Mouse (Mus musculus) frontal cortex, adult 2 months (tissue): Measurements from ENCODE around the gene Tbl2. TPM values are rescaled to one million over a fixed set of nuclear protein-coding genes. Genes with fewer than 3 reads are reported as not detected.

Experiments
- DNase-seq, 2 experiments: peaks; one replicate each; pipeline ENCODE4 v3.0.0; 2022; ENCODE audit warnings: low spot score in 1 of 2; ENCODE audit errors: extremely low spot score in 1 of 2
- polyA plus RNA-seq: library from polyadenylated mRNA; depleted of rRNA; stranded (reverse); fragments of >200 nt; gene quantifications from 2 replicates; pipeline ENCODE4 v1.2.3, GENCODE M21; 2012

The Tbl2 gene
- polyA plus RNA-seq, 1 experiment = 10.7 TPM

DNA sequence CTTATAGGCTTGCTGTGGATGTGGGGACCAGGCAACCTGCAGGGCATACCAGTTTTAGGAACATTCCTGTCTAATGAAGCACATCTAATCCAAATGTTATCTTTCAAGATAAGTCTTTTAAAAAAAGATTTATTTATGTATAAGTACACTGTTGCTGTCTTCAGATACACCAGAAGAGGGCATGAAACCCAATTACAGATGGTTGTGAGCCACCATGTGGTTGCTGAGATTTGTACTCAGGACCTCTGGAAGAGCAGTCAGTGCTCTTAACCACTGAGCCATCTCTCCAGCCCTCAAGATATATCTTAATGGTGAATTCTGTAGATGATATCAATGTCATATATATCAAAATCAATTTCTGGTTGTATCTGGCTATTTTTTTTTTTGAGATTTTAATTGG lies 3.5 kb upstream of the Tbl2 start:
- DNase-seq = no peak

DNA sequence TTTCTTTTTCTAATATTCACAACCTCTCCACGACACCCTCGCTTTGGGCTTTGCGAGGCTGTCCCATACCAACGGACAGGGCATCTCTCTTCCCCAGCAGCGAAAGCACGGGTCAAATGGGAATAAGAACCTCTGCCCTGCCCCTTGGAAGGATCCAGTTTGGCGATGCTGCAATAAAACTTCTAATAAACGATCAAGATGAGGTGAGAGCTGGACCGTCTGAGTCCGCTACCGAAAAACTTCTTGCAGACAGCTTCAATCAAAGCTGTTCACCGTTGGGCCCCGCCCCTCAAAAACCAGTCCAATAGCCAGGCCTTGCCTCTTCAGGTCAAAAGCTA lies 773 bp upstream of the Tbl2 start:
- no peak for DNase-seq

DNA sequence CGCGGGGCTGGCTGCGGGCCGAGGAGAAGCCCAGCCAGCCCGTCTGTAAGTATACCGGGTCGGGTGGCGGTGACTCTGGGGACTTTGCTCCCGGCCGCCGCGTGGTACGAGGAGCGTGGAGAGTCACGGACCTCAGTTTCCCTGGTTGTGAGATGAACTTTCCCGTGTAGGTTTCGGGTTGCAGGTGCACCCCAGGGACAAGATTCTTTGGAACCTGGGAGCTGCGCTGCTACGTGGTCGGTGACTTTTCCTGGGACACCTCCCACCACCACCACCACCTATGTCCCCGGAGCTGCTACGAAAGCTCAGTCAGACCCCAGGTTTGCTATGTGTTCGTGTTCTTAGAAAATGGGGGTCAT lies 342 bp downstream of the Tbl2 start:
- no peak for DNase-seq

DNA sequence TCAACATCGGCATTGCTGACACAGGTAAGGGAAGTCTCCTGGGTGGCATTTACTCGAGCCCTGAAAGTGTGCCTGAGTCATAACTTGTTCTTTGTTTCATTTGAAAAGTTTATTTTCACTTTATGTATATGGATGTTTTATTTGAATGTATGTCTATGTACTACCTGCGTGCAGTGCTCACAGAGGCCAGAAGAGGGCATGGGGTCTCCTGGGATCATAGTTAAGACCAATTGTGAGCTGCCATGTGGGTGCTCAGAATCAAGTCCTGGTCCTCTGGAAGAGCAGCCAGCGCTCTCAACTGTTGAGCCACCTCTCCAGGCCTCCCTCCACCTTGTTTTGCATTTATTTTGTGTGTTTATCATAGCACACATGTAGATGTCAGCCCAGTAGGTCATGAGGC lies 7.0 kb downstream of the Tbl2 start:
- DNase-seq = no peak

DNA sequence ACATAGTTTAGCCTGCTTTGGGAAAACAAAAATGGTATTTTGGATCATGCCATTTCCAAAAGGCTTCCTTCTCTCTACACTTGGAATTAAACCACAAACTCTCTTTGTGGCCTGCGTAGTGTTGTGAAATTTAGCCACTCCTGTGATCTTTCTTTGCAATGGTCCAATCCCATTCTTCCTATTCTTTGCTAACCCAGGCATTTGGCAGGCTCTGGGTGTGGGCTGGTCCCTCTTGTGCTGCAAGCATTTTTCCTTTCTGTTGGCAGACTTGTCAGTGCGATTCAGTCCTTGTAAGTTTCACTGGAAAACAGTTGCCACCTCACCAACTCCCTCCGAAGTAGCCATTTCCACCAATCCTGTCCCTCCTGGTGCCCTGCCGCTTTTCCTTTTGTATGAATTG lies 11.8 kb downstream of the Tbl2 start:
- peak in 1 of 2 experiments; percentile 62 for DNase-seq

DNA sequence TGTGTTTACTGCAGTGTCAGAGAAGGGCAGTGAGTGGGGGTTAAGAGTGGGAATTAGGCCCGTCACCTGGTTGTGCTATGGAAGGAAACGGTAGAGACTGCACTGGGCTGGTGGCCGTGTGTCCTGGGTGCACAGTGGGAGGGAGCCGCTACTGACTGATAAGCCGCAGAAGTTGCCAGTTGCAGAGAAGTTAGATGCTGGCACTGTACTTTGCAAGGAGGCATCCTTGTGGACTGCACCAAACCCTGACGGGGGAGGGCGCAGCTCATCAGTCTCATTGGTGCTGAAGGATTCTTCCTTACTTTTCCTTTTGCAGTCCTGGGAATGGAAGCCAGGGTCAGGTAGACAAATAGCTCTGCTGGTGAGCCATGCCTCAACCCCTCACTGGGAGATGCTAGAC lies 12.2 kb downstream of the Tbl2 start:
- DNase-seq = no peak

DNA sequence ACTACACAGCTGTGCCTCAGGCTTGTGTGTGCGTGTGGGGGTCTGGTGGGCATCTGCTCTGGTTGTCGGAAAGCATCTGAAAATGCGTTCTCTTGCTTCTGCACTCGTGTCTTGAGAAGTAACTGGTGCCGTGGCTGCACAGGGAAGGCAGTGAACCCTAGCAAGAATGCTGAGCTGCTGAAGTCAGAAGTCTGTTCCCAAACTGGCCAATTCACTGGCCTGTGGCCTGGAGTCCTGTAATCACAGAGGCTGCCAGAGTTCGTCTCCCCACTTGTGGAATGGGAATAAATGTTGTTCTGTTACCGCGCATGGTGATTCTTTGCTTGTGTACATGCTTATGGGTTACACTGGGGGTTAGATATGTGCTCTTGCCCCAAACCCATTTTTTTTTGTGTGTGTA lies 12.9 kb downstream of the Tbl2 start:
- no peak for DNase-seq

- DNase-seq = no peak
Observed at GRCm38 (mm10) chr5:135162821-135163220, 13.4 kb downstream of the Tbl2 start.

GRCm38 (mm10) chr5:135166909-135167308 lies 17.5 kb downstream of the Tbl2 start:
- no peak for DNase-seq

- no peak for DNase-seq
Observed at GRCm38 (mm10) chr5:135167469-135167868, 18.0 kb downstream of the Tbl2 start.

- peak; percentile 97 to 98 for DNase-seq
Observed at GRCm38 (mm10) chr5:135168063-135169062, 18.9 kb downstream of the Tbl2 start, which contains the start of gene Bcl7b. Gene Bcl7b, plus strand, starts transcription at chr5:135168283.

GRCm38 (mm10) chr5:135169479-135169878 lies 20.0 kb downstream of the Tbl2 start:
- DNase-seq = no peak

DNA sequence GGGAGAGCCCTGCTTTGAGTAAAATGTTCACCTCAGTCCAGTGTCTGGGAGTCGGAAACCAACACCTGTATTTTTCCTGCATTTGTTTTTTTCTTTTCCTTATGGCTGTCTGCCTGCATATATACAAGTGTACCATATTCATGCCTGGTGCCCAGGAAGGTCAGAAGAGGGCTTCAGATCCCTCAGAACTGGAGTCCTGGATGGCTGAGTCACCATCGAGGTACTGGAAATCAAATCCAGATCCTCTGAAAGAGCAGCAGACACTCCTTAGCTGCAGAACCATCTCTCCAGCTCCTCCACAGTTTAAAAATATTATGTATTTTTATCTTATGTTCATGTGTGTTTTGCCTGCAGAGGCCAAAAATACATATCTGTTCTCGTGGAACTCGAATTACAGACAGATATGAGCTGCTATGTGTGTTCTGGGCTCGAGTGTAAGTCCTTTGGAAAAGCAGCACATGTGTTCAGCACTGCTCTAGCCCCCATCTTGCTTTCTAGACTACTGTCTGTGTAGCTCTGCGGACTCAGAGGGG lies 22.3 kb downstream of the Tbl2 start:
- no peak for DNase-seq

DNA sequence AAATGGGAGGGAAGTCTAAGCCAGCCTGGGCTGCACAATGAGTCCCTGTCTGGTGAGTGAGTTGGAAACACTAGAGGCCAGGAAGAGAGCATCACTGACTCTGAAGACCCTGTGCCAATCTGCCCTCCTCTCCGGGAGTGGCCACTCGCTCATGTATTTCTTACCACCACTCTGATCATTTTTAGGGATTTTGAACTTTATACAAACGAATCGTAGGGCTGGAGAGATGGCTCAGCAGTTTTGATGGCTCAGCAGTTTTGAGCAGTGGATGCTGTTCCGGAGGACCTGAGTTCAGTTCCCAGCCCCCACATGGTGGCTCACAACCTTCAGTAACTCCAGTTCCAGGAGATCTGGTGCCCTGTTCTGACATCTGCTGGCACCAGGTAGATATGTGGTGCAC lies 23.5 kb downstream of the Tbl2 start:
- DNase-seq = no peak

DNA sequence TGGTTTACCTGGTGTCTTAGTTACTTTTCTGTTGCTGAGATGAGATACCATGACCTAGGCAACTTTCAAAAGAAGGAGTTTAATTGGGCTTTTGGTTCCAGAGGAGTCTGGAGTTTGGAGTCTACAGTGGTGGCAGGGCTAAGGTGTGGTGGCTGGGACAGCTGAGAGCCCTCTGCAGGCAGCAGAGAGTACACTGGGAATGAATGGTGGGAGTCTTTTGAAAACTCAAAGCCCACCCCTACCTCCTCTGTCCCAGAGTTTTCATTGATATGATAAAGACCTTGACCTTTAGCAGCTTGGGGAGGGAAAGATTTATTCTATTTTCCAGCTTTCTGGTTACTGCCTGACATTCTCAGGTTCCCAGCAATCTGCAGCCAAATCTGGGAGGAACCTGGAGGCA lies 25.6 kb downstream of the Tbl2 start:
- no peak for DNase-seq

DNA sequence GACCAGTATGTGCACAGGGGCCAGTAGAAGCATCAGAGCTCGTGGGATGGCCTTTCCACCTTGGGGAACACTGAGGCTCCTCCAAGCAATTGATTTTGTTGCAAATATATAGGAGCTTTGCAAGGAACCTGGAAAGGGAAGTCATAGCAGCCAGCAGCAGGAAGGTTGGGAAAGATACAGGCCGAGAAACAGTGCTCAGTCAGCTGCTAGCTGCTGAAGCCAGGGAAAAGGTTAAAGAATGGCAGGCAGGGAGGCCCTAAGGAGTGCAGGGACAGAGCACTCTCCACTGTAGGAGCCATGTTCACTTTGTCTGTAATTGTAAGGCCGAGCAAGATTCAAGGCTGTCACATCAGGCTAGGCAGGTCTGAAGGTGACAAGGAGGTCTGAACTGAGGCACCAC lies 29.1 kb downstream of the Tbl2 start:
- no peak for DNase-seq

GRCm38 (mm10) chr5:135178996-135179395 lies 29.5 kb downstream of the Tbl2 start:
- DNase-seq = peak; percentile 63 to 70

- DNase-seq = no peak
Observed at GRCm38 (mm10) chr5:135179616-135180015, 30.2 kb downstream of the Tbl2 start.

GRCm38 (mm10) chr5:135180796-135181195 lies 31.3 kb downstream of the Tbl2 start:
- DNase-seq = no peak

DNA sequence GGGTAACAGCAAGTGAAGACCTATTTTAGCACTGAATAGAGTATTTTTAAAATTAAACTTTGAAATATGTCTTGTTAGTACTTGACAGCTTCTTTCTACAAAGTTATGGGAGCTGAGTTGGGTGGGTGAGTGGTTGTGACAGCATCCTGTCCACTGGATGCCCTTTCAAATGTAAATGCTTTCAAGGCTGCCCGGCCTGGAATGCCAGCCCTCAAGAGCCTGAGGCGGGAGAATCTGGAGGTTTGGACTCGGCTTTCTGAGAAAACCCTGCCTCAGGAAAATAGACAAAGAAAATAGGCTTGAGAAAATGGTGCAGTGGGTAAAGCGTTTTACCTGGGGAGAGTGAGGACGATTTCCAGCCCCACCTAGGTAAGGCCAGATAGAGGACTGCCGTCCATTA lies 32.3 kb downstream of the Tbl2 start:
- no peak for DNase-seq

- DNase-seq = peak in 1 of 2 experiments; percentile 57
Observed at GRCm38 (mm10) chr5:135183131-135183861, 33.8 kb downstream of the Tbl2 start.

DNA sequence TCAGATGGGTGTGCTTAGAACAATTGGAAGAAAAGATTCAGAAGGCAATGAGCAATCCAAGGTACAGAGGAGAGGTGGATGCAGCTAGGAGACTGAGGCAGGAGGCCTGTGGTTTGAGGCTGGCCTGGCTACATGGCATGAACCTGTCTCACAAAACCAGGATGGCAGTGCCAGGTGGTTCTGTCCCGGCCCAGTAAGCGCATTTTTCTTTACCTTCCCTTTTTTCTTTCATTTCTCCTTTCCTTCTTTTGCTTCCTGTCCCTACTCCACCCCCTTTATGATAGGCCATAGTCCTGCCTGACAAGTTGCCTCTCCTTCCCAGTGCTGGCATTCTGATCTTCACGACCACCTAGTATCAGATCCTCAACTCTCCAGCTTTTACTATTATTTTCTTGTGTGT lies 35.6 kb downstream of the Tbl2 start:
- DNase-seq = no peak
